Mouse (Mus musculus): Measurements from ENCODE around the gene Zscan2. TPM values are rescaled to one million over a fixed set of nuclear protein-coding genes. Genes with fewer than 3 reads are reported as not detected.
"Not testable (repeated sequence)": the region's sequence is repeated elsewhere in the genome, so short reads cannot be mapped to it uniquely, and the experiment has no call there.

Zscan2 gene
- total and polyA plus RNA-seq, 2 experiments from 2014 or later: 2.2 to 19.9 TPM

DNA sequence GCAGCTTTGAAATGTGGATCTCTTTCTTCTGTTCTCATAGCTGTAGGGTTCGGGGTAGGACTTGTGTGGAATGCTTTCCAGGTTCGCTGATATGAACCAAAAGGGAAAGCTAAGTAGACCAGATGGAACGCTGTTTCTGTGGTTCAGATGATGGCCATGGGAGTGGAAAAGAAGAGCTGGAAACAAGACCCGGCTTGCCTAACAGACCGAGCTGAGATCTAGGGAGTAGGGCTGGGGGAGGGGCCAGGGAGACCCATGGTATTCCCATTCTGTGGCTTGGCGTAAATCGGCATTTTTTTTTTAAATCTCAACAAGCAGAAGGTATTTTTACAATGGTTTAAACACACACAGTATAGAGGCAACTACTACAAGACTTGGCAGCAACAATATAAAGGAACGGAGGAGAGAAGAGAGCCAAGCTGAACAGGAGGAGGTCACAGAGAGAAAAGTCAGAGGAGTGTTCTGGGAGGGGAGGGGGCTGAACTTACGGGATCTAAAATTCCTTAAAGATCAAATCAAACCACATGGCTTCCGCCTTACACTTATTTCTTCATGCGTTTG lies 34.8 kb upstream of the Zscan2 start, which contains the start of gene Iqgap1:
Gene Iqgap1, minus strand, starts transcription at position 132 of the 561 bp plus-strand sequence.
- no peak for TF ChIP-seq CTCF (IDR thresholded peaks at IDR 0.05; ENCODE audit: low read depth)
- DNase-seq (ENCODE audit: low spot score): no peak
- no peak within 1 kb of the TSS for H3K4me3 ChIP-seq (ENCODE audit: low read length)
- no peak within 1 kb of the TSS for H3K27ac ChIP-seq
- H3K9ac ChIP-seq (replicated peaks; ENCODE audit: low read length): no peak within 1 kb of the TSS
- no peaks in the 10 kb centered on the region for H3K27me3 ChIP-seq (ENCODE audit: insufficient read depth, low read length)
- no peak within 1 kb of the TSS for H3K4me2 ChIP-seq (ENCODE audit: low read depth, low read length)
- no peaks in the 10 kb centered on the region for H3K4me1 ChIP-seq (ENCODE audit: insufficient read depth, low read length)
- no peaks in the 10 kb centered on the region for H3K9me3 ChIP-seq (ENCODE audit: low read length)
- WGBS: 72% methylated on average over 11 of the region's 11 CpGs
- ATAC-seq: no peak
- no peaks in the 10 kb centered on the region for H3K36me3 ChIP-seq (ENCODE audit: insufficient read depth, low read length)

DNA sequence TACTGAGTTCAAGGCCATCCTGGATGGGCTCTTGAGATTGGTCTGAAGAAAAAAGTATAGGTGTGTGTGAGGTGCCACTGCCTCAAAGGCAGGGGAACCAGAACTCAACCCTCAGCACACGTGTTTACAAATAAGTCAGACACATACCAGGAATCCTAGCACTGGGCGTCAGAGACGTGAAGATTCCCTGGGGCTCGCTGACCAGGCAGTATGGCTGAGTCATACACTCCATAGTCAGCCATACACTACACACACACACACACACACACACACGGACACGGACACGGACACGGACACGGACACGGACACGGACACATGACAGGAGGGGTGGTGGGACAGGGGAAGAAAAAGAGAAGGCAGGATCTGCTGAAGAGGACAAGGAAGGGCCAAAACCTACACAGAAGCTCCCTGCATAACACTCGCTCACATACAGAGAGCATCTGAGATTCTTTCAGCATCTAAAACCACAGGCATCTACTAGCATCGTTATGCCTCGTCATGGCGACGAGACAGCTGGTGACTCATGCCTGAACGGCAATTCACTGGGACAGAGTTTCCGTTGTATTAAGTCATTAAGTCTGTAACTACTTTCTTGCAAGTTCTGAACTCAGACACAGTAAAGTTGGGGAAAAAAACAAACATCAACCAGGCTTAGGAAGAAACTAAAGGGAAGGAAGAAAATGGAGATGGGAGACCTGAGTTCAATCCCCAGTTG lies 32.4 kb upstream of the Zscan2 start:
- WGBS: 65% methylated on average over 18 of the region's 18 CpGs
- no peaks in the 10 kb centered on the region for H3K36me3 ChIP-seq (ENCODE audit: insufficient read depth, low read length)
- DNase-seq (ENCODE audit: low spot score): no peak

DNA sequence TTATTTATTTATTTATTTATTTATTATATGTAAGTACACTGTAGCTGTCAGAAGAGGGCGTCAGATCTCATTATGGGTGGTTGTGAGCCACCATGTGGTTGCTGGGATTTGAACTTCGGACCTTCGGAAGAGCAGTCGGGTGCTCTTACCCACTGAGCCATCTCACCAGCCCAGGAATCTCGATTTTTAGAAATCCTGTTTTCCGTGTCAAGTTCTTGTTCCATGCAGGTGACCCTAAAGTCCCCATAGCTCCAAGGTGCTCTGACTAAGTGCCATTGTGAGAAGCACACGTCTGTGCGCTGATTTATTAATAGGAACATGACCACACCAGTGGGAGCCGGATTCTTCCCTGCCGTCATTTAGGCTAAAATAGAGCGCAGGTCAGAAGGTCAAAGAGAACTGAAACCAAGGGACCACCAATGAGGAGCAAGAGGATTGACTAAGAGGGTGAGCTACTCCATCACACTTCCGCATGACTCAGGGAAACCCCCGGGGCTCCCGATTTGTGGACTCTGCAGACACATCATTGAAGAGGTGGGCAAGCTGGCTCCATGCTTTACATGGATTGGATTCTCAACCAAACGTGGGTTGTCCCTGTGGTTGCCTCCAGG lies 30.4 kb upstream of the Zscan2 start:
- no peaks in the 10 kb centered on the region for H3K27me3 ChIP-seq (ENCODE audit: insufficient read depth, low read length)
- no peak overlapping the region for H3K9ac ChIP-seq (replicated peaks; ENCODE audit: low read length)
- WGBS: 78% methylated on average over 15 of the region's 15 CpGs
- H3K9me3 ChIP-seq (ENCODE audit: low read length): no peaks in the 10 kb centered on the region
- H3K4me2 ChIP-seq (ENCODE audit: low read depth, low read length): no peak overlapping the region
- no peaks in the 10 kb centered on the region for H3K36me3 ChIP-seq (ENCODE audit: insufficient read depth, low read length)
- H3K4me1 ChIP-seq (ENCODE audit: insufficient read depth, low read length): no peaks in the 10 kb centered on the region
- H3K27ac ChIP-seq: no peak overlapping the region
- no peak for TF ChIP-seq CTCF (IDR thresholded peaks at IDR 0.05; ENCODE audit: low read depth)
- ATAC-seq (no peak), DNase-seq (ENCODE audit: low spot score) (no peak)
- H3K4me3 ChIP-seq (ENCODE audit: low read length): no peak overlapping the region

More for the DNA sequence above, 32.4 kb upstream of the Zscan2 start:
- Histone ChIP-seq H3K4me3 (ENCODE audit: low read length) (no peak overlapping the region), H3K27ac (no peak overlapping the region), H3K9me3 (ENCODE audit: low read length) (no peaks in the 10 kb centered on the region), H3K4me2 (ENCODE audit: low read depth, low read length) (no peak overlapping the region), H3K9ac (replicated peaks; ENCODE audit: low read length) (no peak overlapping the region), H3K27me3 (ENCODE audit: insufficient read depth, low read length) (no peaks in the 10 kb centered on the region), H3K4me1 (ENCODE audit: insufficient read depth, low read length) (no peaks in the 10 kb centered on the region)
- no peak for TF ChIP-seq CTCF (IDR thresholded peaks at IDR 0.05; ENCODE audit: low read depth)
- ATAC-seq: no peak

DNA sequence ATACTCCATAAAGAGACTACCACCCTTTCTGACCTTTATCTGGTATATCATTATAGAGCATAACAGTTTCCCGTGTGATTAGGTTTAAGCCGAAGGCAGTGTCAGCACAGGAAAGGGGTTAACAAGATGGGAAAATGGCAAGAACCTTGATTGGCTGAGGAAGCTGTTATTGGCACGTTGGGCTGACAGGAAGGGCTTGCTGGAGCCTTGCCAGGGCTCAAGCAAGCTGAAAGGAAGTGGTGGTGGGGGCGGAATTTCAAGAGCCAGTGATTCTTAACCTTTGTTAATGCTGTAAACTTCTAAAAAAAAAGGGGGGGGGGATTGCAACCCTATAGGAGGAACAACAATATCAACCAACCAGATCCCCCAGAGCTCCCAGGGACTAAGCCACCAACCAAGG lies 28.5 kb upstream of the Zscan2 start:
- H3K27ac ChIP-seq: no peak overlapping the region
- no peak for TF ChIP-seq CTCF (IDR thresholded peaks at IDR 0.05; ENCODE audit: low read depth)
- H3K36me3 ChIP-seq (ENCODE audit: insufficient read depth, low read length): no peaks in the 10 kb centered on the region
- no peak overlapping the region for H3K4me3 ChIP-seq (ENCODE audit: low read length)
- ATAC-seq (no peak), DNase-seq (ENCODE audit: low spot score) (peak; percentile 52)
- H3K27me3 ChIP-seq (ENCODE audit: insufficient read depth, low read length): no peaks in the 10 kb centered on the region
- H3K9me3 ChIP-seq (ENCODE audit: low read length): no peaks in the 10 kb centered on the region
- no peak overlapping the region for H3K9ac ChIP-seq (replicated peaks; ENCODE audit: low read length)
- 37% methylated on average over 4 of the region's 4 CpGs for WGBS
- H3K4me2 ChIP-seq (ENCODE audit: low read depth, low read length): no peak overlapping the region
- no peaks in the 10 kb centered on the region for H3K4me1 ChIP-seq (ENCODE audit: insufficient read depth, low read length)

DNA sequence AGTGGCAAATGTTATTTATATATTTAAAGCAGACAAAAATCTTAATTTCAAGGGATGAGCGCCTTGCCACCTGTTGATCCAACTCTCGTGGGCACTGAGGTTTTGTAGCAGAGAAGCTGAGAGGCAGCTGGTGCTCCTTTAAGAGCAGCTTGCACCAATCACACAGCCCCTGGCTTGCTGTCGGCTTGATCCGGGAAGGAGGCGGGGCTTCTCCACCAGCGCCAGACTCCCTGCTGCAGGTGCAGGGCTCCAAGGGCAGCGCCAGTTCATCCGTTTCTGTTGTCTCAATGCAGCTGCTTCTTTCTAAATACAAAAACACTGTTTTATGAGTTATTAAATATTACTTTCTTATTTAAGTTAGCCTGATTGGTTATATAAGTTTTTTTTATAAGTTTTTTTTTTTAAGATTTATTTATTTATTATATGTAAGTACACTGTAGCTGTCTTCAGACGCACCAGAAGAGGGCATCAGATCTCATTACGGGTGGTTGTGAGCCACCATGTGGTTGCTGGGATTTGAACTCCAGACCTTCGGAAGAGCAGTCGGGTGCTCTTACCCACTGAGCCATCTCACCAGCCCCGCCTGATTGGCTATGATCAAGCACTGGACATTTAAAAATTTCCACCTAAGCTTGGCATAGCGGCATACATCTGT lies 27.6 kb upstream of the Zscan2 start:
- not testable (repeated sequence) for H3K36me3 ChIP-seq (ENCODE audit: insufficient read depth, low read length); H3K9me3 ChIP-seq (ENCODE audit: low read length); H3K4me3 ChIP-seq (ENCODE audit: low read length); H3K27ac ChIP-seq; H3K9ac ChIP-seq (replicated peaks; ENCODE audit: low read length); H3K27me3 ChIP-seq (ENCODE audit: insufficient read depth, low read length); H3K4me1 ChIP-seq (ENCODE audit: insufficient read depth, low read length)
- peak overlapping the region; percentile 31; the same call in 1 of the 2 replicates for H3K4me2 ChIP-seq (ENCODE audit: low read depth, low read length)
- peak; percentile 70; the same call in 1 of the 2 replicates for ATAC-seq
- DNase-seq (ENCODE audit: low spot score): peak; percentile 72
- WGBS: 21% methylated on average over 13 of the region's 14 CpGs

GRCm38 (mm10) chr7:80833651-80834532 lies 26.8 kb upstream of the Zscan2 start:
- Histone ChIP-seq H3K4me2 (ENCODE audit: low read depth, low read length) (no peak overlapping the region), H3K4me1 (ENCODE audit: insufficient read depth, low read length) (no peaks in the 10 kb centered on the region), H3K27ac (no peak overlapping the region), H3K4me3 (ENCODE audit: low read length) (no peak overlapping the region), H3K27me3 (ENCODE audit: insufficient read depth, low read length) (no peaks in the 10 kb centered on the region), H3K36me3 (ENCODE audit: insufficient read depth, low read length) (no peaks in the 10 kb centered on the region), H3K9me3 (ENCODE audit: low read length) (no peaks in the 10 kb centered on the region), H3K9ac (replicated peaks; ENCODE audit: low read length) (no peak overlapping the region)
- TF ChIP-seq CTCF (IDR thresholded peaks at IDR 0.05; ENCODE audit: low read depth): no peak
- ATAC-seq (no peak), DNase-seq (ENCODE audit: low spot score) (no peak)
- 38% methylated on average over 12 of the region's 12 CpGs for WGBS
